Mouse (Mus musculus) liver, adult 2 months (tissue): ENCODE results near the gene Maz. TPM values are rescaled to one million over a fixed set of nuclear protein-coding genes. Genes with fewer than 3 reads are reported as not detected.

ENCODE experiments used
- DNase-seq: peaks from one replicate; pipeline ENCODE4 v3.0.0-alpha.2; 2011; ENCODE audit warnings: low read depth, low spot score; ENCODE audit errors: extremely low read depth
- H3K27ac ChIP-seq: fragments of 200-500 bp; replicated peaks from 2 replicates; pipeline ENCODE4 v1.5.1; 2012; ENCODE audit warnings: low read depth, mild to moderate bottlenecking, control low read depth, inconsistent platforms, low read length; ENCODE audit not compliant: insufficient read depth
- H3K27me3 ChIP-seq: fragments of 200-500 bp; 2 replicates; pipeline ENCODE4 v1.6.1; 2012; ENCODE audit warnings: mild to moderate bottlenecking, moderate library complexity, low read length, inconsistent platforms; ENCODE audit not compliant: control insufficient read depth, insufficient read depth
- H3K36me3 ChIP-seq: fragments of 200-500 bp; 2 replicates; pipeline ENCODE4 v1.6.1; 2012; ENCODE audit warnings: low read length, inconsistent platforms; ENCODE audit not compliant: control insufficient read depth, insufficient read depth
- H3K4me1 ChIP-seq: fragments of 200-500 bp; 2 replicates; pipeline ENCODE4 v1.6.1; 2011; ENCODE audit warnings: low read length; ENCODE audit not compliant: control insufficient read depth, insufficient read depth
- H3K4me3 ChIP-seq: fragments of 200-500 bp; 2 replicates; pipeline ENCODE4 v1.5.1; 2011; ENCODE audit warnings: low read depth, mild to moderate bottlenecking, control low read depth, low read length, moderate library complexity; ENCODE audit not compliant: insufficient read depth
- H3K79me2 ChIP-seq: fragments of 200-500 bp; 2 replicates; pipeline ENCODE4 v1.6.1; 2012; ENCODE audit warnings: inconsistent platforms, mild to moderate bottlenecking, low read length, moderate library complexity; ENCODE audit not compliant: control insufficient read depth, insufficient read depth
- H3K9ac ChIP-seq: fragments of 200-500 bp; 2 replicates; pipeline ENCODE4 v1.6.1; 2012; ENCODE audit warnings: low read depth, mild to moderate bottlenecking, control low read depth, inconsistent platforms, low read length
- CTCF ChIP-seq: fragments of 200-500 bp; IDR thresholded peaks from 2 replicates; pipeline ENCODE4 v1.5.1; 2011; ENCODE audit warnings: low read depth, low read length, control low read depth
- POLR2A ChIP-seq: fragments of 200-500 bp; IDR thresholded peaks from 2 replicates; pipeline ENCODE4 v1.6.1; 2011; ENCODE audit warnings: low read length, control low read depth; ENCODE audit not compliant: insufficient read depth; ENCODE audit errors: extremely low read depth
- WGBS: fragments of 180-500 bp; shearing (Covaris S2); methylation state at CpG from one replicate; pipeline ENCODE4 v1.1.7; 2018; 5-methylcytosine and 5-hydroxymethylcytosine counted together
- polyA plus RNA-seq: library from polyadenylated mRNA; depleted of rRNA; stranded (reverse); fragments of >200 nt; gene quantifications from 2 replicates; pipeline ENCODE4 v1.2.3, GENCODE M21; 2012
- total RNA-seq: library from RNA; depleted of rRNA; stranded (reverse); fragments of >200 nt; gene quantifications from 2 replicates; pipeline ENCODE4 v1.2.3, GENCODE M21; 2014

Maz gene
- total and polyA plus RNA-seq, 2 experiments, result 8.9 to 81.9 TPM

GRCm38 (mm10) chr7:127008239-127009019 is 18.4 kb downstream of the Maz start:
- 52% methylated on average over 9 of the region's 9 CpGs for WGBS
- DNase-seq, result peak; percentile 29
- no peak overlapping the region for H3K4me3 ChIP-seq

GRCm38 (mm10) chr7:127007313-127008024 is 19.4 kb downstream of the Maz start:
- no peak for TF ChIP-seq POLR2A
- no peak for TF ChIP-seq CTCF

More at GRCm38 (mm10) chr7:127008239-127009019, 18.4 kb downstream of the Maz start:
- Histone ChIP-seq H3K79me2 (peaks cover 7% of the 10 kb centered on the region; the same call in 1 of the 2 replicates), H3K4me1 (peaks cover 36% of the 10 kb centered on the region), H3K27ac (peak overlapping the region; percentile 81), H3K9ac (peak overlapping the region; percentile 31), H3K27me3 (no peaks in the 10 kb centered on the region), H3K36me3 (no peaks in the 10 kb centered on the region)
- TF ChIP-seq POLR2A (no peak), CTCF (no peak)

GRCm38 (mm10) chr7:127004122-127004875 is 22.5 kb downstream of the Maz start:
- no peaks in the 10 kb centered on the region for H3K27me3 ChIP-seq
- H3K27ac ChIP-seq, result no peak overlapping the region

More at GRCm38 (mm10) chr7:127007313-127008024, 19.4 kb downstream of the Maz start:
- Histone ChIP-seq H3K27me3 (no peaks in the 10 kb centered on the region), H3K4me1 (peaks cover 31% of the 10 kb centered on the region), H3K4me3 (no peak overlapping the region), H3K9ac (no peak overlapping the region), H3K79me2 (no peaks in the 10 kb centered on the region), H3K36me3 (no peaks in the 10 kb centered on the region), H3K27ac (0 out of 2 replicates have a peak overlapping the region, but pooled peaks have one; percentile 8)
- WGBS, result 86% methylated on average over 6 of the region's 6 CpGs
- DNase-seq, result no peak

GRCm38 (mm10) chr7:127003620-127004019 is 23.2 kb downstream of the Maz start:
- Histone ChIP-seq H3K27ac (no peak overlapping the region), H3K4me1 (peaks cover 14% of the 10 kb centered on the region), H3K4me3 (no peak overlapping the region), H3K9ac (no peak overlapping the region), H3K36me3 (peaks cover 6% of the 10 kb centered on the region; the same call in 1 of the 2 replicates), H3K79me2 (no peaks in the 10 kb centered on the region), H3K27me3 (no peaks in the 10 kb centered on the region)
- peak; percentile 55 for DNase-seq
- 77% methylated on average over 5 of the region's 5 CpGs for WGBS
- TF ChIP-seq POLR2A, result no peak
- no peak for TF ChIP-seq CTCF

More at GRCm38 (mm10) chr7:127004122-127004875, 22.5 kb downstream of the Maz start:
- Histone ChIP-seq H3K4me3 (no peak overlapping the region), H3K9ac (no peak overlapping the region), H3K4me1 (peaks cover 18% of the 10 kb centered on the region), H3K36me3 (peaks cover 5% of the 10 kb centered on the region; the same call in 1 of the 2 replicates), H3K79me2 (no peaks in the 10 kb centered on the region)
- WGBS, result 43% methylated on average over 4 of the region's 4 CpGs
- TF ChIP-seq CTCF (no peak), POLR2A (no peak)
- peak; percentile 30 for DNase-seq

GRCm38 (mm10) chr7:126999568-126999967 is 27.3 kb downstream of the Maz start:
- H3K27ac ChIP-seq, result no peak overlapping the region
- H3K4me1 ChIP-seq, result peaks cover 6% of the 10 kb centered on the region
- DNase-seq, result no peak
- H3K36me3 ChIP-seq, result peaks cover 15% of the 10 kb centered on the region; the same call in 1 of the 2 replicates
- H3K79me2 ChIP-seq, result no peaks in the 10 kb centered on the region
- H3K9ac ChIP-seq, result no peak overlapping the region
- H3K4me3 ChIP-seq, result no peak overlapping the region
- TF ChIP-seq CTCF (no peak), POLR2A (no peak)
- H3K27me3 ChIP-seq, result no peaks in the 10 kb centered on the region
- WGBS, result 86% methylated on average over 10 of the region's 10 CpGs
